Comparison of ENCODE assay signal across 23 mouse cellular contexts in the genomic region with DNA sequence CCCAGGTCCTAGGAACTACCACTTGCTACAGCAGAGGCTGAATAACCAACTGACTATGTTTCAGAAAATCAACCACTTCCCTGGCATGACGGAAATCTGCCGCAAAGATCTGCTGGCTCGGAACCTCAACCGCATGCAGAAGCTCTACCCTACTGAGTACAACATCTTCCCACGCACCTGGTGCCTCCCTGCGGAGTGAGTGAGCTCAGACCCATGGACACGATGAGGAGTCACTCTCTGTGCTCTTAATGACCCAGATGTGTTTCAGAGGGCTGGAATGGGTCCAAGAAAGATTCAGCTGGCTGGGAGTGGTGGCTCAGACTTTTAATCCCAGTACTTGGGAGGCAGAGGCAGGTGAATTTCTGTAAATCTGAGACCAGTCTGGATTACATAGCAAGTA. TPM values are rescaled to one million over a fixed set of nuclear protein-coding genes. Genes with fewer than 3 reads are reported as not detected.
DNase-seq lines count a peak whose midpoint lies in the region; ATAC-seq and TF ChIP-seq lines count a peak whose summit lies in the region.
"Had no signal": no experiment of that assay in that cellular context is flagged by ENCODE, and none has a peak within 500 bp of the region (broad histone marks: within the 10 kb centered on the region; RNA-seq: fewer than 3 reads in every experiment).

No protein-coding gene starts in this region.

- DNase-seq in midbrain, embryonic 11.5 days (ENCODE audit: low spot score, missing footprints), result peak; percentile 62
- peak; percentile 76 for DNase-seq in MEL (ENCODE audit: low read depth, low spot score)
- DNase-seq in gastrocnemius, postnatal 14 days, result no peak
- DNase-seq: adrenal gland, adult 8-10 months; adrenal gland, postnatal 14 days; adrenal gland, postnatal 36 days; cerebellum, adult 11-12 months; cerebellum, adult 2 months; cerebellum, adult 9-10 months; cerebellum, postnatal 10 days; cerebellum, postnatal 25 days; forebrain, postnatal 0 days had no signal

- TF ChIP-seq RAD21 in MEL (IDR thresholded peaks at IDR 0.05; ENCODE audit: low read depth, low read length), result no peak

- no peaks in the 10 kb centered on the region for H3K36me3 ChIP-seq in midbrain, embryonic 11.5 days (ENCODE audit: control insufficient read depth, insufficient read depth, low read length)
- no peaks in the 10 kb centered on the region for H3K36me3 ChIP-seq in midbrain, embryonic 13.5 days
- H3K36me3 ChIP-seq in MEL (ENCODE audit: control insufficient read depth in 1 of 2, insufficient read depth in 2 of 2, low read length in 2 of 2), result peaks cover 0 to 15% of the 10 kb centered on the region in 2 experiments; a peak in 2 of 4 replicates
- no peaks in the 10 kb centered on the region for H3K36me3 ChIP-seq in intestine, embryonic 15.5 days
- H3K36me3 ChIP-seq: embryonic facial prominence, embryonic 10.5 days; embryonic facial prominence, embryonic 12.5 days; forebrain, embryonic 15.5 days; G1E had no signal

- H3K4me2 ChIP-seq in midbrain, embryonic 11.5 days, result no peak overlapping the region
- H3K4me2 ChIP-seq in midbrain, embryonic 13.5 days (replicated peaks), result no peak overlapping the region
- H3K4me2 ChIP-seq in intestine, embryonic 15.5 days (replicated peaks), result no peak overlapping the region
- H3K4me2 ChIP-seq: embryonic facial prominence, embryonic 12.5 days; forebrain, embryonic 13.5 days; forebrain, embryonic 15.5 days had no signal

- H3K9ac ChIP-seq in midbrain, embryonic 11.5 days (ENCODE audit: low read length), result no peak overlapping the region
- H3K9ac ChIP-seq in midbrain, embryonic 13.5 days (replicated peaks), result no peak overlapping the region
- H3K9ac ChIP-seq in MEL (ENCODE audit: control insufficient read depth, low read depth, low read length, poor library complexity, severe bottlenecking), result no peak overlapping the region; the same call in 1 of the 2 replicates
- H3K9ac ChIP-seq in intestine, embryonic 15.5 days, result no peak overlapping the region
- H3K9ac ChIP-seq: embryonic facial prominence, embryonic 12.5 days; forebrain, embryonic 13.5 days; forebrain, embryonic 15.5 days; forebrain, postnatal 0 days had no signal

- H3K4me3 ChIP-seq in midbrain, embryonic 11.5 days (ENCODE audit: low read depth, low read length), result no peak overlapping the region
- no peak overlapping the region for H3K4me3 ChIP-seq in midbrain, embryonic 13.5 days (replicated peaks)
- peak overlapping the region; percentile 3 to 13; a peak in 2 of 4 replicates for H3K4me3 ChIP-seq in MEL (ENCODE audit: control insufficient read depth in 1 of 2, insufficient read depth in 1 of 2, low read depth in 2 of 2, low read length in 2 of 2)
- no peak overlapping the region for H3K4me3 ChIP-seq in intestine, embryonic 15.5 days (replicated peaks)
- H3K4me3 ChIP-seq: embryonic facial prominence, embryonic 10.5 days; embryonic facial prominence, embryonic 12.5 days; forebrain, embryonic 13.5 days; forebrain, embryonic 15.5 days had no signal

- TF ChIP-seq CTCF in MEL (IDR thresholded peaks at IDR 0.05 in 2 of 3, conservative IDR thresholded peaks at IDR 0.05 in 1 of 3; ENCODE audit: control insufficient read depth in 1 of 3, insufficient read depth in 1 of 3, low read depth in 2 of 3, low read length in 3 of 3, poor library complexity in 1 of 3, severe bottlenecking in 1 of 3), result no peak

- H3K9me3 ChIP-seq in midbrain, embryonic 11.5 days (ENCODE audit: control insufficient read depth, low read length), result no peaks in the 10 kb centered on the region
- H3K9me3 ChIP-seq in midbrain, embryonic 13.5 days, result no peaks in the 10 kb centered on the region
- no peaks in the 10 kb centered on the region for H3K9me3 ChIP-seq in MEL (replicated peaks; ENCODE audit: insufficient read depth, low read length)
- no peaks in the 10 kb centered on the region for H3K9me3 ChIP-seq in intestine, embryonic 15.5 days
- H3K9me3 ChIP-seq: embryonic facial prominence, embryonic 10.5 days; embryonic facial prominence, embryonic 12.5 days; forebrain, embryonic 13.5 days; forebrain, embryonic 15.5 days; G1E had no signal

- TF ChIP-seq POLR2A in MEL (IDR thresholded peaks at IDR 0.05; ENCODE audit: control insufficient read depth in 1 of 2, insufficient read depth in 1 of 2, low read depth in 1 of 2, low read length in 2 of 2, poor library complexity in 1 of 2), result no peak

- intact Hi-C loops in gastrocnemius, postnatal 14 days (cut with DNase I; ENCODE audit: low total_unique reads), result no loop called here

- TF ChIP-seq EP300 in MEL (IDR thresholded peaks at IDR 0.05; ENCODE audit: low read depth in 1 of 2, low read length in 2 of 2), result peak; percentile 50 to 57; a peak in 3 of 4 replicates

- H3K79me2 ChIP-seq in MEL (ENCODE audit: control insufficient read depth, insufficient read depth, low read length, poor library complexity), result no peaks in the 10 kb centered on the region

- no peak overlapping the region for H3K27ac ChIP-seq in midbrain, embryonic 11.5 days (ENCODE audit: low read depth, low read length)
- no peak overlapping the region for H3K27ac ChIP-seq in midbrain, embryonic 13.5 days
- H3K27ac ChIP-seq in MEL (ENCODE audit: control insufficient read depth, low read depth, low read length), result peak overlapping the region; percentile 8; the same call in 1 of the 2 replicates
- H3K27ac ChIP-seq in intestine, embryonic 15.5 days, result no peak overlapping the region
- H3K27ac ChIP-seq: embryonic facial prominence, embryonic 10.5 days; embryonic facial prominence, embryonic 12.5 days; forebrain, embryonic 13.5 days; forebrain, embryonic 15.5 days had no signal

- H3K27me3 ChIP-seq in midbrain, embryonic 11.5 days (ENCODE audit: control insufficient read depth, insufficient read depth, low read length), result no peaks in the 10 kb centered on the region
- H3K27me3 ChIP-seq in midbrain, embryonic 13.5 days, result peaks cover 43% of the 10 kb centered on the region
- no peaks in the 10 kb centered on the region for H3K27me3 ChIP-seq in MEL (ENCODE audit: control insufficient read depth in 1 of 2, insufficient read depth in 2 of 2, low read length in 2 of 2)
- no peaks in the 10 kb centered on the region for H3K27me3 ChIP-seq in intestine, embryonic 15.5 days (replicated peaks)
- H3K27me3 ChIP-seq: forebrain, embryonic 15.5 days; Patski had no signal

- WGBS in midbrain, embryonic 11.5 days, result 82% methylated on average over 7 of the region's 7 CpGs
- WGBS in midbrain, embryonic 13.5 days, result 78% methylated on average over 7 of the region's 7 CpGs
- WGBS in intestine, embryonic 15.5 days, result 81% methylated on average over 7 of the region's 7 CpGs

- no peak for ATAC-seq in midbrain, embryonic 11.5 days (ENCODE audit: low FRiP score)
- no peak for ATAC-seq in midbrain, embryonic 13.5 days
- ATAC-seq in intestine, embryonic 15.5 days, result no peak
- ATAC-seq: activated CD4-positive, CD25-positive, alpha-beta regulatory T cell, adult 4 months; CD4-positive, CD25-positive, alpha-beta regulatory T cell, adult 4 months; forebrain, embryonic 13.5 days; forebrain, embryonic 15.5 days; forebrain, postnatal 0 days; Patski had no signal

- no peaks in the 10 kb centered on the region for H3K4me1 ChIP-seq in midbrain, embryonic 11.5 days (ENCODE audit: control insufficient read depth, insufficient read depth, low read length)
- no peaks in the 10 kb centered on the region for H3K4me1 ChIP-seq in midbrain, embryonic 13.5 days (replicated peaks)
- peaks cover 15 to 20% of the 10 kb centered on the region in 2 experiments for H3K4me1 ChIP-seq in MEL (ENCODE audit: control insufficient read depth in 1 of 2, insufficient read depth in 2 of 2, low read length in 2 of 2)
- 0 out of 2 replicates have a peak, but pooled peaks cover 3% of the 10 kb centered on the region for H3K4me1 ChIP-seq in intestine, embryonic 15.5 days (replicated peaks)
- H3K4me1 ChIP-seq: embryonic facial prominence, embryonic 12.5 days; forebrain, embryonic 13.5 days; forebrain, embryonic 15.5 days had no signal

RNA-seq across cellular contexts. Expression of a gene that starts 6.3 kb away (rescaled TPM):
- 0.53 and 0.91 TPM in 2 replicates for polyA plus RNA-seq in midbrain, embryonic 11.5 days (2014; fragmentation: Nextera tagmentation; extraction: Ambion mirVana)
- polyA plus RNA-seq in midbrain, embryonic 13.5 days (2015; fragmentation: Nextera tagmentation; extraction: Ambion mirVana), result 1.9 and 2.0 TPM in 2 replicates
- total RNA-seq in MEL (2012; rRNA removed), result 0.39 and 0.46 TPM in 2 replicates
- polyA plus RNA-seq in MEL (2012; ENCODE audit: insufficient read depth in 1 of 2, insufficient read length in 2 of 2, low read depth in 1 of 2, low replicate concordance in 2 of 2, missing spikeins in 1 of 2), result under 1 TPM in 1 of 2 experiments, not detected in 1; 0.40 TPM
- under 1 TPM; 0.20 to 0.33 TPM for total RNA-seq in gastrocnemius, postnatal 14 days (2021)
- 0.96 and 1.3 TPM in 2 replicates for polyA plus RNA-seq in intestine, embryonic 15.5 days (2015; fragmentation: Nextera tagmentation; extraction: Ambion mirVana)
- polyA plus RNA-seq: C2C12 had no signal

RNA-seq across cellular contexts. Expression of a gene that starts 8.6 kb away (rescaled TPM):
- polyA plus RNA-seq in midbrain, embryonic 11.5 days (2014; fragmentation: Nextera tagmentation; extraction: Ambion mirVana), result 53.1 and 53.2 TPM in 2 replicates
- 63.8 and 64.3 TPM in 2 replicates for polyA plus RNA-seq in midbrain, embryonic 13.5 days (2015; fragmentation: Nextera tagmentation; extraction: Ambion mirVana)
- 42.8 and 48.0 TPM in 2 replicates for total RNA-seq in MEL (2012; rRNA removed)
- 10 to 100 TPM in 1 of 2 experiments, not detected in 1; 37.2 TPM for polyA plus RNA-seq in MEL (2012; ENCODE audit: insufficient read depth in 1 of 2, insufficient read length in 2 of 2, low read depth in 1 of 2, low replicate concordance in 2 of 2, missing spikeins in 1 of 2)
- total RNA-seq in gastrocnemius, postnatal 14 days (2021), result 10 to 100 TPM; 20.6 to 21.5 TPM
- 51.3 and 52.8 TPM in 2 replicates for polyA plus RNA-seq in intestine, embryonic 15.5 days (2015; fragmentation: Nextera tagmentation; extraction: Ambion mirVana)

RNA-seq across cellular contexts. Expression of a gene that starts 17.0 kb away (rescaled TPM):
- 12.6 and 14.3 TPM in 2 replicates for polyA plus RNA-seq in midbrain, embryonic 11.5 days (2014; fragmentation: Nextera tagmentation; extraction: Ambion mirVana)
- 25.1 and 25.2 TPM in 2 replicates for polyA plus RNA-seq in midbrain, embryonic 13.5 days (2015; fragmentation: Nextera tagmentation; extraction: Ambion mirVana)
- total RNA-seq in MEL (2012; rRNA removed), result 24.9 and 27.6 TPM in 2 replicates
- polyA plus RNA-seq in MEL (2012; ENCODE audit: insufficient read depth in 1 of 2, insufficient read length in 2 of 2, low read depth in 1 of 2, low replicate concordance in 2 of 2, missing spikeins in 1 of 2), result 10 to 100 TPM in 1 of 2 experiments, not detected in 1; 23.4 TPM
- total RNA-seq in gastrocnemius, postnatal 14 days (2021), result 1 to 10 TPM; 3.0 to 3.7 TPM
- polyA plus RNA-seq in intestine, embryonic 15.5 days (2015; fragmentation: Nextera tagmentation; extraction: Ambion mirVana), result 12.7 and 14.8 TPM in 2 replicates

RNA-seq across cellular contexts. Expression of a gene that starts 19.8 kb away (rescaled TPM):
- 3.8 and 4.5 TPM in 2 replicates for polyA plus RNA-seq in midbrain, embryonic 11.5 days (2014; fragmentation: Nextera tagmentation; extraction: Ambion mirVana)
- 4.2 and 4.3 TPM in 2 replicates for polyA plus RNA-seq in midbrain, embryonic 13.5 days (2015; fragmentation: Nextera tagmentation; extraction: Ambion mirVana)
- total RNA-seq in MEL (2012; rRNA removed), result 3.4 and 4.0 TPM in 2 replicates
- 1 to 10 TPM in 1 of 2 experiments, not detected in 1; 4.6 TPM for polyA plus RNA-seq in MEL (2012; ENCODE audit: insufficient read depth in 1 of 2, insufficient read length in 2 of 2, low read depth in 1 of 2, low replicate concordance in 2 of 2, missing spikeins in 1 of 2)
- 1 to 10 TPM; 1.1 to 1.5 TPM for total RNA-seq in gastrocnemius, postnatal 14 days (2021)
- 6.5 and 6.6 TPM in 2 replicates for polyA plus RNA-seq in intestine, embryonic 15.5 days (2015; fragmentation: Nextera tagmentation; extraction: Ambion mirVana)

RNA-seq across cellular contexts. Expression of a gene that starts 19.8 kb away (rescaled TPM):
- 49.8 and 55.0 TPM in 2 replicates for polyA plus RNA-seq in midbrain, embryonic 11.5 days (2014; fragmentation: Nextera tagmentation; extraction: Ambion mirVana)
- polyA plus RNA-seq in midbrain, embryonic 13.5 days (2015; fragmentation: Nextera tagmentation; extraction: Ambion mirVana), result 30.1 and 38.1 TPM in 2 replicates
- 69.3 and 84.5 TPM in 2 replicates for total RNA-seq in MEL (2012; rRNA removed)
- polyA plus RNA-seq in MEL (2012; ENCODE audit: insufficient read depth in 1 of 2, insufficient read length in 2 of 2, low read depth in 1 of 2, low replicate concordance in 2 of 2, missing spikeins in 1 of 2), result 100 to 1,000 TPM in 1 of 2 experiments, not detected in 1; 145 TPM
- total RNA-seq in gastrocnemius, postnatal 14 days (2021), result 10 to 100 TPM in 1 of 2 experiments, 1 to 10 TPM in 1; 9.4 to 11.3 TPM
- polyA plus RNA-seq in intestine, embryonic 15.5 days (2015; fragmentation: Nextera tagmentation; extraction: Ambion mirVana), result 199 and 237 TPM in 2 replicates

Comparison
In these comparisons a context has a peak if more than half of its experiments do, and no peak if none do; other contexts are left out.
1. H3K4me3 ChIP-seq: peak in MEL (2 of 2); none in midbrain, embryonic 11.5 days (single experiment), midbrain, embryonic 13.5 days (single experiment) and intestine, embryonic 15.5 days (single experiment).